Mouse (Mus musculus) left cerebral cortex, postnatal 25 days (tissue): Measurements from ENCODE around the gene Pld4. TPM values are rescaled to one million over a fixed set of nuclear protein-coding genes. Genes with fewer than 3 reads are reported as not detected.

Source experiments
- DNase-seq, 2 experiments: peaks; one replicate each; pipeline ENCODE4 v3.0.0; 2022; ENCODE audit warnings: low spot score in 2 of 2, mixed read lengths in 1 of 2
- intact Hi-C: fragments of 180-260 bp; cut with DNase I; formaldehyde crosslinking; loops from one replicate; pipeline ENCODE4 v1.15.1; 2025
- total RNA-seq, 2 experiments: library from RNA; stranded (reverse); gene quantifications; 2 replicates each; pipeline ENCODE4 v1.2.3; 2021

The Pld4 gene
- total RNA-seq, 2 experiments from 2014 or later, result 9.3 to 10.7 TPM

- intact Hi-C loops, result no loop called here
- no peak for DNase-seq
Observed at GRCm38 (mm10) chr12:112762018-112762417, 1.6 kb downstream of the Pld4 start.

GRCm38 (mm10) chr12:112763176-112763575, 2.7 kb downstream of the Pld4 start:
- no peak for DNase-seq
- intact Hi-C loops, result no loop called here

- intact Hi-C loops, result no loop called here
- DNase-seq, result no peak
Observed at GRCm38 (mm10) chr12:112764141-112764540, 3.7 kb downstream of the Pld4 start.

- intact Hi-C loops, result no loop called here
- DNase-seq, result no peak
Observed at GRCm38 (mm10) chr12:112764991-112765390, 4.5 kb downstream of the Pld4 start.

GRCm38 (mm10) chr12:112766586-112766985, 6.1 kb downstream of the Pld4 start:
- intact Hi-C loops, result no loop called here
- no peak for DNase-seq

- intact Hi-C loops, result no loop called here
- no peak for DNase-seq
Observed at GRCm38 (mm10) chr12:112767036-112767890, 6.8 kb downstream of the Pld4 start.

- intact Hi-C loops, result no loop called here
- DNase-seq, result no peak
Observed at GRCm38 (mm10) chr12:112768166-112768565, 7.7 kb downstream of the Pld4 start.

- peak in 1 of 2 experiments; percentile 18 for DNase-seq
- intact Hi-C loops, result no loop called here
Observed at GRCm38 (mm10) chr12:112769031-112769430, 8.6 kb downstream of the Pld4 start.

GRCm38 (mm10) chr12:112769751-112770150, 9.3 kb downstream of the Pld4 start:
- no peak for DNase-seq
- intact Hi-C loops, result no loop called here

- DNase-seq, result no peak
- intact Hi-C loops, result no loop called here
Observed at GRCm38 (mm10) chr12:112770396-112770795, 9.9 kb downstream of the Pld4 start.

GRCm38 (mm10) chr12:112772306-112772705, 11.9 kb downstream of the Pld4 start:
- DNase-seq, result no peak
- intact Hi-C loops, result no loop called here

- DNase-seq, result no peak
- intact Hi-C loops, result no loop called here
Observed at GRCm38 (mm10) chr12:112773366-112773765, 12.9 kb downstream of the Pld4 start.

GRCm38 (mm10) chr12:112774026-112774425, 13.6 kb downstream of the Pld4 start:
- no peak for DNase-seq
- intact Hi-C loops, result no loop called here

- DNase-seq, result no peak
- intact Hi-C loops, result no loop called here
Observed at GRCm38 (mm10) chr12:112774481-112774880, 14.0 kb downstream of the Pld4 start.

GRCm38 (mm10) chr12:112791026-112791425, 30.6 kb downstream of the Pld4 start:
- intact Hi-C loops, result no loop called here
- no peak for DNase-seq

- intact Hi-C loops, result no loop called here
- no peak for DNase-seq
Observed at GRCm38 (mm10) chr12:112793601-112794355, 33.3 kb downstream of the Pld4 start.

- no peak for DNase-seq
- intact Hi-C loops, result no loop called here
Observed at GRCm38 (mm10) chr12:112794356-112794816, 33.9 kb downstream of the Pld4 start.

- no peak for DNase-seq
- intact Hi-C loops, result no loop called here
Observed at GRCm38 (mm10) chr12:112794998-112795397, 34.5 kb downstream of the Pld4 start.

GRCm38 (mm10) chr12:112795466-112796104, 35.1 kb downstream of the Pld4 start:
- no peak for DNase-seq
- intact Hi-C loops, result no loop called here
